Mouse (Mus musculus) G1E (cell line): ENCODE measurements at regions not wholly inside any gene's neighbourhood (a gene's known extent, or its start where the extent isn't known, plus 50 kb on each side); places are given as distances from the start of the nearest gene placed in this dataset.

ENCODE experiments used
- CTCF ChIP-seq: IDR thresholded peaks from 2 replicates; pipeline ENCODE4 v1.5.1; 2012; ENCODE audit warnings: low read depth, low read length, inconsistent platforms, mixed read lengths
- POLR2AphosphoS5 ChIP-seq: IDR thresholded peaks from 2 replicates; pipeline ENCODE4 v1.6.1; 2012; ENCODE audit warnings: low read depth, low read length, inconsistent platforms; ENCODE audit not compliant: insufficient replicate concordance

DNA sequence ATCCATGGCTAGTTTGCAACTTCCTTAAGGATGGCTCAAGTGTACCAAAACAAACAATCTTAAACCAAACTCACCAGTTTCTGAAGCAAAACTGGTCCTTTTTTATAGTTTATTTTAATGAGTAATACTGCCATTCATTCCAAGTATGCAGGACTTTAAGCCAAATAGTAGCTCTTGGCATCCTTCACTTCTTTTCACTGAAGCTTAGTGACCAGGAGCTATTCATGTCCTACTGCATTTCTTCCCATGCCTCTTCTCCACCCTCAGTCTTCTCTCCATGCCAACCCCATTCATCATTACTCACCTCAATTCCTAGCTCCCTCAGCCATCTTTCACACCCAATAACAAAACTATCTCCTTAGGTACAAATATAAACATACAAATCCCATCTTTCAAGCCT lies 144.6 kb upstream of the Nhs start:
- TF ChIP-seq CTCF (no peak), POLR2AphosphoS5 (no peak)
